Mouse (Mus musculus) heart, embryonic 14.5 days (tissue): Measurements from ENCODE around the gene Calm2. TPM values are rescaled to one million over a fixed set of nuclear protein-coding genes. Genes with fewer than 3 reads are reported as not detected.
A peak's percentile ranks its signal among the peaks of the same experiment; 100 is the strongest.

ENCODE experiments used
- ATAC-seq: fragments of 200-750 bp; cut with Nextera tagmentation; 2 replicates; pipeline ENCODE4 v1.8.0; 2017; ENCODE audit warnings: low read depth, moderate TSS enrichment; ENCODE audit not compliant: insufficient number of reproducible peaks, insufficient read depth, low FRiP score
- H3K27ac ChIP-seq, 2 experiments: fragments of 200-500 bp in 1 of 2; fragments of 300-500 bp in 1 of 2; sonication (generic) in 1 of 2; replicated peaks in 1 of 2; 2 replicates each; pipeline ENCODE4 v1.5.1; 2012 to 2014; ENCODE audit warnings: low read depth in 2 of 2, low read length in 2 of 2, control low read depth in 1 of 2, mild to moderate bottlenecking in 1 of 2, mixed read lengths in 1 of 2; ENCODE audit not compliant: control insufficient read depth in 1 of 2, insufficient read depth in 1 of 2
- H3K27me3 ChIP-seq: fragments of 300-500 bp; sonication (generic); 2 replicates; pipeline ENCODE4 v1.6.1; 2014; ENCODE audit warnings: mild to moderate bottlenecking, low read length, control low read depth; ENCODE audit not compliant: control insufficient read depth, insufficient read depth
- H3K36me3 ChIP-seq: fragments of 300-500 bp; sonication (generic); 2 replicates; pipeline ENCODE4 v1.6.1; 2014; ENCODE audit warnings: mild to moderate bottlenecking, control low read depth, low read length, mixed read lengths; ENCODE audit not compliant: control insufficient read depth, insufficient read depth
- H3K4me1 ChIP-seq, 2 experiments: fragments of 200-500 bp in 1 of 2; fragments of 300-500 bp in 1 of 2; sonication (generic) in 1 of 2; 2 replicates each; pipeline ENCODE4 v1.6.1; 2012 to 2014; ENCODE audit warnings: low read length in 2 of 2, control low read depth in 1 of 2, mixed read lengths in 1 of 2; ENCODE audit not compliant: control insufficient read depth in 2 of 2, insufficient read depth in 2 of 2
- H3K4me2 ChIP-seq: fragments of 300-500 bp; sonication (generic); 2 replicates; pipeline ENCODE4 v1.6.1; 2014; ENCODE audit warnings: mild to moderate bottlenecking, low read length
- H3K4me3 ChIP-seq, 2 experiments: fragments of 200-500 bp in 1 of 2; fragments of 300-500 bp in 1 of 2; sonication (generic) in 1 of 2; 2 replicates each; pipeline ENCODE4 v1.5.1; 2012 to 2014; ENCODE audit warnings: low read length in 2 of 2, mild to moderate bottlenecking in 2 of 2, control low read depth in 1 of 2, low read depth in 1 of 2, moderate library complexity in 1 of 2; ENCODE audit not compliant: control insufficient read depth in 1 of 2, insufficient read depth in 1 of 2
- H3K9ac ChIP-seq: fragments of 300-500 bp; sonication (generic); 2 replicates; pipeline ENCODE4 v1.6.1; 2014; ENCODE audit warnings: mild to moderate bottlenecking, low read length
- H3K9me3 ChIP-seq: fragments of 300-500 bp; sonication (generic); 2 replicates; pipeline ENCODE4 v1.6.1; 2016; ENCODE audit warnings: low read length, control low read depth; ENCODE audit not compliant: control insufficient read depth
- WGBS: fragments of 180-500 bp; shearing (Covaris S2); extraction: QIAGEN DNeasy Blood & Tissue Kit; methylation state at CpG from one replicate; pipeline ENCODE4 v1.1.7; 2014; 5-methylcytosine and 5-hydroxymethylcytosine counted together
- polyA plus RNA-seq: library from polyadenylated mRNA; unstranded; fragments of >200 nt; fragmentation: Nextera tagmentation; extraction: Ambion mirVana; gene quantifications from 2 replicates; pipeline ENCODE4 v1.2.1, GENCODE M21; 2014

Gene Calm2
- polyA plus RNA-seq, 1 experiment from 2014 or later, result 616 TPM

DNA sequence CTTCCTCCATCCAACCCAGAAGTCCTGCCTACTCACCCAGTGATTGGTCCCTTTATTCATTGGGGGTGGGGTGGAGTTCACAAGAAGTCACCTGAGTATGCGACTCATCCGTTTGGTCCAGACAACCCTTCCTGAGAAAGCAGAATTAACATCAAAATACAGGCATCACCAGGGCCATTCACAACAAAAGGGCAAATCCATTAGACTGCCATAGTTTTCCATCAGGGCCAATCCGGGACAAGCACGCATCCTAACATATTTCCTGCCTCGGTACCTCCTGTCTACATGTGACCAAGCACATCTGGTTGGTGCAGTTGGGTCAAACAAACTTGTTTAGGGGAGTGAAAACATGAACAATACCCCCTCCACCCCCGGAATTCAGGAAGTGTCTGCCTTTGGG lies 24.9 kb upstream of the Calm2 start:
- WGBS, result 69% methylated on average over 6 of the region's 6 CpGs
- Histone ChIP-seq H3K27me3 (no peaks in the 10 kb centered on the region), H3K9me3 (no peaks in the 10 kb centered on the region), H3K4me2 (no peak overlapping the region), H3K4me3 (no peak overlapping the region), H3K4me1 (peaks cover 15% of the 10 kb centered on the region in 2 experiments; a peak in 3 of 4 replicates), H3K36me3 (no peaks in the 10 kb centered on the region), H3K9ac (no peak overlapping the region), H3K27ac (no peak overlapping the region)
- ATAC-seq, result no peak

GRCm38 (mm10) chr17:87470797-87471196 lies 24.1 kb upstream of the Calm2 start:
- Histone ChIP-seq H3K4me3 (no peak overlapping the region), H3K9me3 (no peaks in the 10 kb centered on the region), H3K4me1 (peaks cover 15% of the 10 kb centered on the region in 2 experiments; a peak in 3 of 4 replicates), H3K27ac (0 out of 4 replicates have a peak overlapping the region, but pooled peaks of 1 of the 2 experiments have one; percentile 10), H3K36me3 (no peaks in the 10 kb centered on the region), H3K9ac (no peak overlapping the region), H3K27me3 (no peaks in the 10 kb centered on the region), H3K4me2 (no peak overlapping the region)
- ATAC-seq, result 0 out of 2 replicates have a peak, but pooled peaks have one; percentile 19
- 27% methylated on average over 8 of the region's 8 CpGs for WGBS

DNA sequence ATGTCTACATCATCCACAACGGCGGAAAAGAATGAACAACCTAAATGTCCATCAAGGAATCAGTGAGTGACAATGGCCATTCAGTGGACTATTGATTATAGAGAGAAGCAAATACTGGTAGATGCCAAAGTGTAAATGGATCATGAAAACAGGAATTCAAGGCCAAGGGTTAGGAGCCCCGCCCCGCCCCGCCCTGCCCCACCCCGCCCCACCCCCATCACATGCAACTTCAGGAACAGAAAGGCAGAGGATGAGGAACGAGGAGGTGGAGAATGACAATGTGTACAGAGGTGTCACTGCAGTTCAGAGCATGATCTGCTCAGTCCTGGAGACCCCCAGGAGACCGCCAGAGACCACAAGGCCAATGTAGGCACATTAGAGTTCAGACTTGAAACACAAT lies 23.5 kb upstream of the Calm2 start:
- 56% methylated on average over 8 of the region's 8 CpGs for WGBS
- no peak for ATAC-seq

GRCm38 (mm10) chr17:87469428-87469827 lies 22.7 kb upstream of the Calm2 start:
- Histone ChIP-seq H3K4me1 (peaks cover 13 to 14% of the 10 kb centered on the region in 2 experiments; a peak in 3 of 4 replicates), H3K4me2 (no peak overlapping the region), H3K36me3 (no peaks in the 10 kb centered on the region), H3K9ac (no peak overlapping the region), H3K4me3 (no peak overlapping the region), H3K27ac (no peak overlapping the region), H3K9me3 (no peaks in the 10 kb centered on the region), H3K27me3 (no peaks in the 10 kb centered on the region)
- no peak for ATAC-seq
- WGBS, result 60% methylated on average over 8 of the region's 8 CpGs

More for the DNA sequence above, 23.5 kb upstream of the Calm2 start:
- no peak overlapping the region for H3K4me3 ChIP-seq
- no peaks in the 10 kb centered on the region for H3K9me3 ChIP-seq
- H3K4me1 ChIP-seq, result peaks cover 15% of the 10 kb centered on the region in 2 experiments; a peak in 3 of 4 replicates
- H3K4me2 ChIP-seq, result no peak overlapping the region
- H3K27ac ChIP-seq, result 0 out of 4 replicates have a peak overlapping the region, but pooled peaks of 1 of the 2 experiments have one; percentile 10
- no peaks in the 10 kb centered on the region for H3K27me3 ChIP-seq
- no peaks in the 10 kb centered on the region for H3K36me3 ChIP-seq
- H3K9ac ChIP-seq, result no peak overlapping the region

GRCm38 (mm10) chr17:87468616-87469015 lies 21.9 kb upstream of the Calm2 start:
- H3K27me3 ChIP-seq, result no peaks in the 10 kb centered on the region
- H3K4me1 ChIP-seq, result peaks cover 6% of the 10 kb centered on the region in 2 experiments; a peak in 3 of 4 replicates
- H3K36me3 ChIP-seq, result no peaks in the 10 kb centered on the region
- no peak overlapping the region for H3K4me3 ChIP-seq
- no peaks in the 10 kb centered on the region for H3K9me3 ChIP-seq
- 67% methylated on average over 5 of the region's 5 CpGs for WGBS
- no peak overlapping the region for H3K9ac ChIP-seq
- no peak overlapping the region for H3K27ac ChIP-seq
- no peak overlapping the region for H3K4me2 ChIP-seq
- ATAC-seq, result no peak

DNA sequence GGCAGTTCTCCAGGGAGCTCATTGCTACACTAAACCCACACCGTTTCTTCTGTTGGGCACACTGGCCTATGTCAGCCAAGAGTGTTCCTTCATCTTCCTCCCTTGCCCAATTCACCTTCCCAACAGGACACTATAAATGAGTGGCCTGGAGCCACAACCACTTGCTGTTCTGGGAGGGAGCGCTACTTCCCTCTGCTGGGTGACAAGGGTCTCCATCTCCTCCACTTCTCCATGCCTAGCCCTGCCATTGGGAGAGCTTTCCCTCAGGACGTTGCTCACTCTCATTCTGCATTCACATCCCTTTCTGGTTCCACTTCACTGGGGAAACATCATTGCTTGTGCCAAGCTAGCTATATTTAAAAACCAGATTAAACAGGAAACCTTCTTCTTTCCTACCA lies 14.8 kb upstream of the Calm2 start:
- Histone ChIP-seq H3K27me3 (no peaks in the 10 kb centered on the region), H3K4me1 (peaks cover 23 to 33% of the 10 kb centered on the region in 2 experiments), H3K36me3 (no peaks in the 10 kb centered on the region), H3K9me3 (no peaks in the 10 kb centered on the region), H3K4me3 (no peak overlapping the region), H3K4me2 (no peak overlapping the region), H3K9ac (no peak overlapping the region), H3K27ac (no peak overlapping the region)
- 53% methylated on average over 3 of the region's 3 CpGs for WGBS
- ATAC-seq, result no peak

GRCm38 (mm10) chr17:87460669-87461498 lies 14.1 kb upstream of the Calm2 start:
- Histone ChIP-seq H3K9me3 (no peaks in the 10 kb centered on the region), H3K9ac (peak overlapping the region; percentile 61), H3K4me3 (peak overlapping the region in 1 of 2 experiments; percentile 23; a peak in 1 of 4 replicates), H3K27me3 (no peaks in the 10 kb centered on the region), H3K4me1 (peaks cover 23 to 33% of the 10 kb centered on the region in 2 experiments), H3K36me3 (no peaks in the 10 kb centered on the region), H3K4me2 (peak overlapping the region; percentile 57), H3K27ac (peak overlapping the region in 1 of 2 experiments; percentile 90; a peak in 3 of 4 replicates)
- no peak for ATAC-seq
- WGBS, result 40% methylated on average over 17 of the region's 17 CpGs
